Mouse (Mus musculus) T-helper 2 cell (primary cell): ENCODE results near the gene Hsd17b14.

Source experiments
- in situ Hi-C: fragments of 300-600 bp; cut with MboI, MseI; formaldehyde crosslinking; loops from one replicate; pipeline ENCODE4 v1.15.1; 2025; ENCODE audit warnings: high pct_unique_total_duplicates

Gene Hsd17b14

GRCm38 (mm10) chr7:45565446-45565845 is 10.8 kb downstream of the Hsd17b14 start:
- in situ Hi-C loops: no loop called here

DNA sequence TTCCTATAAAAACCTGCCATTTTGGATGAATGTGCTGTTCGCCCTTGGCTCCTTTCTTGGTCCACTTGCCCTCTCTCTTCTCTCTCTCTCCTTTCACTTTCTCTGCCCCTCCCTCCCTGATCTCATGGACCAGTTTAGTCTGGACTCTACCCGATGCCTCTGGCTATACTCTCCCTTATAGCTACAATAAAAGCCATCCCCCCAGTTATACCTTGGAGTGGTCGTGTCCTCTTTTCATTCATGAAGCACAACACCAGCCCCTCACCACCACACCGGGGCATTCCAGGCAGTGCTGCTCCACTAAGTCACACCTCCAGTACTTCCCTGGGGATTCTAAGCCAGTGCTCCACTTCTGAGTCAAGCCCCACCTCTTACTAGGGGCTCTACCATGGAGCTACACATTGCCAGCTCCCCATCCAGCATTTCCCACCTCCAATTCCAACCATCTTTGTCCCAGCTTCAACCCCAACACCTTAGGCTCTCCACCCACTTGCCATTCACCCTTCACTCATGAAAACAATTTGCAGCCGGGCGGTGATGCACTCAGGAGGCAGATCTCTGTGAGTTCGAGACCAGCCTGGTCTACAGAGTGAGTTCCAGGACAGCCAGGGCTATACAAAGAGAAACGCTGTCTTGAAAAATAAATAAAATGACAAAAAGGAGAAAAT is 12.6 kb downstream of the Hsd17b14 start:
- in situ Hi-C loops: no loop called here

DNA sequence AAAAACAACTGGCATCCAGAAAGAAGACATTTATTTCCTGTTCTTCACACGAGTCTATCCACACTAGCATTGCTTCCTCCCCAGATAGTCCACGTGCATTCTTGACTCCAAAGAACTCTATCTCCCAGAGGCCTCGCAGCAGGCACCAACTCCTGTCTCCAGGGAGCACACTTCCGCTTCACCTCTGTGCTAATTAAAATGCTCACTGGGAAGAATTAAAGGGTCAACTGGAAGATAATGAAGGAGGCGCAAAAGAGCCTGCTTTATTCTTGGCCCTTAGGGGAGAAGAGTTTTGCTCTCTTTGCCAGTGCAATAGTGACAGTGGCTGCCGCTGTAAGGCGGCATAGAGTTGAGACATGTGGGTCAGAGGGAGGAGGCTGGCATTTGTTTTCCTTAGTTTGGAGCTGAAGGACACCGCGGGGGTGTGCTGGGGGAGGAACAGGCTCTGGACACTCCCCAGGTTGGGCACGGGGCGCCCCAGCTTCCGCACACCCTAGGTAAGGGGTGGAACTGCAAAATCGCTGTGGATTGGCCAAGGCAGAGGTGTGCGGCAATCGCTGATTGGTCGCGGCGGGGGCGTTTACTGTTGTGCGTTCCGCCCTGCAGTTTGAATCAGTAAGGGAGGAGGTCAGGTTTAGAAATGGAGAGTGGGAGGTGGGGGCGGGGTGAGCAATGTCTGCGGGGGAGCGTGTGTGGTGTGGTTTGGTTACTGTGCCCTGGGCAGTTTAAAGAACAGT is 13.3 kb downstream of the Hsd17b14 start:
- in situ Hi-C loops: no loop called here

DNA sequence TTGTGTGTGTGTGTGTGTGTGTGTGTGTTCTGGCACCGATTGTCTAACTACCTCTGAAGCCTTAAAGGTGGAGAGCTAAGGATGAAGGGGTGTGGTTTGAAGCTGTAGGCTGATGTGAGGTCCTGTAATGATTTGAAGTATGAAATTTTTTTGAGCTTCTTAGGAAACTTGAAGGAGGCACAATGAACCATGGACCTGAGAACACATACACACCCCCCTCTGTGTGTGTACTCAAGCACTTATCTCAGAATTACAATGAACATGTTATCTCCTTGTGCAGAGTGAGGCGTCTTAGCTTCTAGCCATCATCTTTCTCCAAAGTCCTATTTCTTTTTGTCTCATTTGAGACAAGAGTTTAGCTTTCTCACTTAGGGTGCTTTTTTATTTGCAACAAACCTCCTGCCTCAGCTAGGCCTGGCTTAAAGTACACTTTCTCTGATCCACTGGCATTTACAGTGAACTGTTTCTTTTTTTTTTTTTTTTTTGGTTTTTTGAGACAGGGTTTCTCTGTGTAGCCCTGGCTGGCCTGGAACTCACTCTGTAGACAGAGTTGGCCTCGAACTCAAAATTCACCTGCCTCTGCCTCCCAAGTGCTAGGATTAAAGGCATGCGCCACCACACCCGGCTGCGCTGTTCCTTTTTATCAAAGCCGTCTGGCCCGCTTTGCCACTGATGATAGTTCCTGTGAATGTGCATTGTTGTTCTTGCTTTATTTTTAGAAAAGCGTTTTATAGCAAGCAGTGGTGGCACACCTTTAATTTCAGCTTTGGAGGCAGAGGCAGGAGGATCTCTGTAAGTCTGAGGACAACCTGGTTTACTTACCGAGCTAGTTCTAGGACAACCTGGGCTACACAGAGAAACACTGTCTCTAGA is 14.1 kb downstream of the Hsd17b14 start:
- in situ Hi-C loops: no loop called here

DNA sequence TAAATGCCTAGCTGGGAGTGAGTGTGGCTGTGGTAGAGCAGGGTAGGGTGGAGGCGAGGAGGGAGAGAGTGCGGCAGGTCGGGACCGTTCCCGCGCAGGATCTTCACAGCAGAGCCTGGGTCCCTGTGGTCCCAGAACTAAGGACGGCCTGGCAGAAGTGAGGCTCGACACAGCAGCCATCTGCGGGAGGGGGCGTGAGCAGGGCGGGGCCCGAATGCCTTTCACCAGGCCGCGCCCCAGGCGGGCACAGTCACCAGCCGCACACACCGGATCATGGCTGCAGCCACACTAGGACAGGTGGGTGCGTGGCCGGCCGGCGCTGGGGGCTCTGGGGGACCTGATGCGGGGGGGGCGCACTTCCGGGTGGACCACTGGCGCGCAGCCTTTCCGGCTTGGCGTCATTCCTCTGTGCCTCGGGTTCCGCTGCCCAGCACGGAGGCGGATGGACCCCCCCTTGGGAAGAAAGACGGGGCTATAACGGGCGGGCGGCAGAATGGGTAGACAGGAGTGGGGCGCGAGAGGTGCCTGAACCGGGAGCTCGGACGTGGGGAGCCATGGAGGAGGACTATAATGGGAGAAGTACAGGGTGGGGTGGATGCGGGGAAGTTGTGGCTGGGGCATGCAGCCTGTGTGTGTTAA is 15.5 kb downstream of the Hsd17b14 start, which contains the start of gene Bcat2:
Gene Bcat2 (plus strand): TSS at position 51 of the 639 bp plus-strand sequence.
- in situ Hi-C loops: no loop called here

DNA sequence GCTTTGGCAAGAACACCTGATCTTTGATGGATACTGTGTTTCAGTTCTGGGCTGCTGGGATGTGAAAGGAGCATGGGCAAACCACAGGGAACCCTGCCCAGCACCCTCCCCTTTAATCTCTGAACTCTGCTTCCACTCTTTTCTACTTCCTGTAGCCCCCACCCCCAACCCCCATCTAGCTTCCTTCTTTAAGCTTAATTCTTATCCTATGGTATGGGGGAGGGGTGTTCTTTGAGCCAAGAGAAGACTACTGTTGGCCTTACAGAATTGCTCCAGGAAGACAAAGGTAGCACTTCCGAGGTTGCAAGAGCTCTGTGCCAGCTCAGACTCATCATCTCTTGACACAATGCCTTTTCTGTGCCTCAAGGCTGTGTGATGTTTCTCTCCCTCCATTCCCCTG is 17.3 kb downstream of the Hsd17b14 start:
- in situ Hi-C loops: no loop called here

DNA sequence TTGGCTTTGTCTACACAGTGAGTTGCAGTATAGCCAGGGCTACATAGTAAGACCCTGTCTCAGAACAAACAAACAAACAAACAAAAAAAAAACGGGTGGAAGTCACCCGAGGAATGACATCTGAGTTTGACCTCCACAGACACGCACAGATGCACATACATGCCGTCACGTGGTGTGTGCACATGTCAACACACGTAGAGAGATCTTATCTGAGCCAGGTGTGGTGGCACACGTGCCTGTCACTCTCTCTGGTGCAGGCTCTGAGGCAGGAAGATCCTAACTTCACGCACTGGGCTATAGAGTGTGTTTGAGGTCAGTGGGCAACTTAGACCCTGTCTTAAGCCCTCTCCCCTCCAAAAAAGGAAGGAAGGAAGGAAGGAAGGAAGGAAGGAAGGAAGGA is 19.3 kb downstream of the Hsd17b14 start:
- in situ Hi-C loops: no loop called here

GRCm38 (mm10) chr7:45574472-45575379 is 20.0 kb downstream of the Hsd17b14 start:
- in situ Hi-C loops: no loop called here

DNA sequence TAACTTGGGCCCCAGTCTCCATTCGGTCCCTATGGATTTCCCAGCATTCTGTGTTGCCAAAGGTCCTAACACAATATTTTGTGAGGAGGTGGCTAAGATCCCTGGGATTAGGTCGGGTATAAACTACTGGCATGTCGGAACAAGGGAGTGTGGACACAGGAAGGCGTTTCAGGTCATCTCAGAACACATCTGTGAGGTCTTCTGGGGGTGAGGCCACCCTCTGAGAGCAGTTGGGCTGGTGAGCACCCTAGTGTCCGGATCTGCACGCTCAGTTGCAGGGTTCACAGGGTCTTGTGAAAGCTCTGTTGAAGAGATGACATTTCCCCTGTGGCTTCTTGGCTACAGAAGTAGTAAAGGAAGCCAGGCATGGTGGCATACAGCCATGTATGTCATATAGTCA is 31.2 kb downstream of the Hsd17b14 start:
- in situ Hi-C loops: no loop called here

DNA sequence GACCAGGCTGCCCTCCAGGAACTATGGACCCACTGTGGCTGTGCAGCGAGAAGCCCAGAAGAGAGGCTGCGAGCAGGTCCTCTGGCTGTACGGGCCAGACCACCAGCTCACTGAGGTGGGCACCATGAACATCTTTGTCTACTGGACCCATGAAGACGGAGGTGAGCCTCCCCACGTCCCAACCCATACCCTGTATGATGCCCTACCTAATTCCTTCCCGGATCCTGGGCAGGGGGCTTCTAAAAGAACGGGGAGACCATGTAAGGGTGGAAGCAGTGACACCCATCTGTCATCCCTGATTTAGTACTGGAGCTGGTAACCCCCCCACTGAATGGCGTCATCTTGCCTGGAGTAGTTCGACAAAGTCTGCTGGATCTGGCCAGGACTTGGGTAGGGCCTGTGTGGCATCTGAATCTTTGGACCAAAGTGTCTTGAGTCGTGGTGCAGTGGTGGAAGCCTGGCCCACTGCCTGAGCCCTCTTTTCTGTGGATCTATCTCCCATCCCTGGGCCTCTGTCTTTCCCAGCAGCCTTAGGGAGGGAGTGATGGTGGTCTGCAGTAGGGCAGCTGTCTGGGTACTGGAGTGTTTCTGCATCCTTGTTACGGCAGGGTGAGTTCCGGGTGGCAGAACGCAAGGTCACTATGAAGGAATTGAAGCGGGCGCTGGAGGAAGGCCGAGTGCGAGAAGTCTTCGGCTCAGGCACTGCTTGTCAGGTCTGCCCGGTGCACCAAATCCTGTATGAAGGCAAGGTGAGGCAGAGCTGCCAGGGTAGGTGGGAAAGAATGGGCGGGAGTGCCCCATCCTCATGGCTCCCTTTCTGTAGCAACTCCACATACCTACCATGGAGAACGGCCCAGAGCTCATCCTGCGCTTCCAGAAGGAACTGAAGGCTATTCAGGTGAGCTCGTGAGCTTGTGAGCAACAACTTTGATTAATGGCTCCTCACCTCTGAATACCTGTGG is 33.2 kb downstream of the Hsd17b14 start:
- in situ Hi-C loops: no loop called here

DNA sequence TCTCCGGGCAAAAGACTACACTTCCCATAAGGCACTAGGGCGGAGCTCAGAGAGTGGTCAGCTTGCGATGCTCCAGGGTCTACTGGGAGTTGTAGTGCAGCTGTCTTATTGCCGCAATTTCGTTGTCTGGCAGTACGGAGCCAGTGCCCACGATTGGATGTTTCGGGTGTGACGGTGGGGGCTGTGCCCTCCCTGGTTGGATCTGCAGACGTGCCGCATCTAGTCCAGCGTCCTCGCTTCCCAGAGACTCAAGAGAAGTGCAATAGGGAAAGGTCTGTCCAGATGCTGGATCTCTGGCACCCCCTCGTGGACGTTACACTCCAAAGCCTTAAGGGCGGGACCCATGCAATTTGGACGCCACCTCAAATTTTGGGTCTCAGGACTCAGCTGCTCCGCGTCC is 34.5 kb downstream of the Hsd17b14 start:
- in situ Hi-C loops: no loop called here

DNA sequence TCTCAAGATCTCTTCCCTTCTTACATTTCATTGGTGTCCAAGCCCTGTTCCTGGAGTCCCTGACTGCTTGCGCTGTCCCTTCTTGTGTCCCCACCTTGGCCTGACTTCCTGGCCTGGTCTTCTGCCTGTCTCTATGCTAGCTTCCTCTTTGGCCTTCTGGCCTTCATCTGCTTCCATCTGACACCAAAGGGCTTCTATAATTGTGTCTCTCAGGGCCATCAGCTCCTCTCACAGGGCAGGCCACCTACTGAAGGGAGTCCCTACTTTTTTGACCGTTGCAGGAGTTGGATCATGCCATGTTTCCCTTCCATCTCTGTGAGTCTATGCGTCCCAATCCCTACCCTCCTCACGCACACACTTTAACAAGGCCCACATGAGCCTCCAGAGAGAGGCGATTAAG is 35.2 kb downstream of the Hsd17b14 start:
- in situ Hi-C loops: loop anchor here (5.0 to 10.0 kb wide), 2 partner anchors 38 to 1205 kb away; partner anchors contain the start of genes Gtf2h1, Hps5 and Hsd17b14

GRCm38 (mm10) chr7:45590874-45591273 is 36.2 kb downstream of the Hsd17b14 start:
- in situ Hi-C loops: loop anchor here (5.0 to 10.0 kb wide), 2 partner anchors 39 to 1204 kb away; partner anchors contain the start of genes Gtf2h1, Hps5 and Hsd17b14

- in situ Hi-C loops: loop anchor here (5.0 to 10.0 kb wide), 2 partner anchors 40 to 1203 kb away; partner anchors contain the start of genes Gtf2h1, Hps5 and Hsd17b14
Observed at GRCm38 (mm10) chr7:45591880-45592279, 37.2 kb downstream of the Hsd17b14 start.

DNA sequence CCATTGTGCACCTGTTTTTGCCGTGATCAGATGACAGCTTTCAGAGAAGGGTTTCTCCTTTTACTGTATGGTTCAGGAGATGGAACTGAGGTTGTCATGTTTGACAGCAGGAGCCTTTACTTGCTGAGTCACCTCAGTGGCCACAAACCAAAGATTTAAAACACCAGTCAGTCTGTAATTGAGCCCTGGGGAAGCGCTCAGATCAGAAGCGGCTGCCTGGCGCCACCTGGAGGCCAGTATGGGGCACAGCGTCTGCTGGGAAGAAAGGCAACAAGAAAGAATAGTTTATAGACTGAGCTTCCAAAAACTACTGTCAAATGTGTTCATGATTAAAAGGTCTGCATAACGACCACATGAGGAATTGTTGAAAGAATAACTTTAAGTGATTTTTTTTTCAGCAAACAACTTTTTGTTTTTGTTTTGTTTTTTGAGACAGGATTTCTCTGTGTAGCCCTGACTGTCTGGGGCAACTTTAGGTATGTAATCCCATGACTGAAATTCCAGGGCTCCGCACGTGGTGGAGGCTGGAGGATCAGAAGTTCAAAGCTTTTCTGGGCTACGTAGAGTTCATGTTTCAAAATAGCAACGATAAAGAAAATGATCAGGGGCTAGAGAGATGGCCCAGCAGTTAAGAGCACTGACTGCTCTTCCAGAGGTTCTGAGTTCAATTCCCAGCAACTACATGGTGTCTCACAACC is 38.6 kb downstream of the Hsd17b14 start:
- in situ Hi-C loops: loop anchor here (5.0 to 10.0 kb wide), 2 partner anchors 41 to 1202 kb away; partner anchors contain the start of genes Gtf2h1, Hps5 and Hsd17b14

DNA sequence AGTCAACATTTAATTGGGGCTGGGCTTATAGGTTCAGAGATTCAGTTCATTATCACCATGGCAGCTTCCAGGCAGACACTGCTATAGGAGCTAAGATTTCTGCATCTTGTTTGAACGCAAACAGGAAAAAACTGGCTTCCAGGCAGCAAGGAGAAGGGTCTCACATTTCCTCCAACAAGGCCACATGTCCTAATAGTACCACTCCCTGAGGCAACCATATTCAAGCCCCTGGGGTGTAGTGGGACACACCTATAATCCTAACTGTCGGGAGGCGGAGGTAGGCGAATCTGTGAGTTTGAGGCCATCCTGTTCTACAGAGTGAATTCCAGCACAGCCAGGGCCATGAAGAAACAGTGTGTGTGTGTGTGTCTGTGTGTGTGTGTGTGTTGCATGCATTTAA is 40.5 kb downstream of the Hsd17b14 start:
- in situ Hi-C loops: loop anchor here (10.0 kb wide), 1 partner anchor 1200 kb away; the partner anchor contains the start of genes Gtf2h1 and Hps5

DNA sequence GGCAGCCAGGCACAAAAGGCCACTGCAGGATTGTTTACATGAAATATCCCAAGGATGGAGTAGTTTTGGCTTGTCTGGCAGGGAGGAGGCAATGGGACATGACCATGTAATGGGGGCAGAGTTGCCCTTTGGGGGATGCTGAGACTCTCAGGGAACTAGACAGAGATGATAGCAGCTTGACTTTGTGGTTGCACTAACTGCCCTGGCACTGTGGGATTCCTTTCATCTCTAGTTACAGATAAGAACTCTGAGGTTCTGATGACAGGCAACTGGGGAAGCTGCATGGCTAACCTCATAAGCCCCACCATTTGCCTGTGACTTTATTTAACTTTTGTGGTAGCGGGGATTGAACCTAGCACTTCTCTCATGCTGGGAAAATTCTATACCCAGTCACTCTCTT is 41.4 kb downstream of the Hsd17b14 start:
- in situ Hi-C loops: loop anchor here (10.0 kb wide), 1 partner anchor 1199 kb away; the partner anchor contains the start of genes Gtf2h1 and Hps5

DNA sequence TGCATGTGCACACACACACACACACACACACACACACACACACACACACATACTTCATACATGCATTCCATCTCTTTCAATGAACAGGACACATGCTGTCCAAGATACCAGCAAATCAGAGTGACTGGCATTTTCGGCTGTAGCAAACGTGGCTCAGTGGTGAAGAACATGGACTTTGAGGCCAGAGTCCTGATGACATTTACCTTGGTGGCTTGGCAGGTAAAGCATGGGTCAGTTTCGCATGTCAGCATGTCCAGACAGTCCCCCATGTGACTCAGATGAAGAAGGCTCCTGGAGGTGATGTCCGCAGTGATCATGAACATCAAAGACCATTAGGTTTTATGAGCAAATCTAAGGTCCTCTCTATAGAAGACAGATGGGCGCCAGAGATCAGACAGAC is 42.3 kb downstream of the Hsd17b14 start:
- in situ Hi-C loops: loop anchor here (10.0 kb wide), 1 partner anchor 1198 kb away; the partner anchor contains the start of genes Gtf2h1 and Hps5
